Mouse (Mus musculus) liver, embryonic 15.5 days (tissue): Measurements from ENCODE around the gene Lrrc4c. TPM values are rescaled to one million over a fixed set of nuclear protein-coding genes. Genes with fewer than 3 reads are reported as not detected.

ENCODE experiments used
- ATAC-seq: fragments of 200-750 bp; cut with Nextera tagmentation; 2 replicates; pipeline ENCODE4 v1.8.0; 2017; ENCODE audit warnings: moderate number of reproducible peaks, mild to moderate bottlenecking, moderate library complexity; ENCODE audit not compliant: insufficient read depth
- H3K27ac ChIP-seq: fragments of 300-500 bp; sonication (generic); replicated peaks from 2 replicates; pipeline ENCODE4 v1.5.1; 2015; ENCODE audit warnings: mild to moderate bottlenecking, inconsistent platforms
- H3K27me3 ChIP-seq: fragments of 300-500 bp; sonication (generic); 2 replicates; pipeline ENCODE4 v1.6.1; 2015; ENCODE audit warnings: mild to moderate bottlenecking, inconsistent platforms
- H3K36me3 ChIP-seq: fragments of 300-500 bp; sonication (generic); replicated peaks from 2 replicates; pipeline ENCODE4 v1.6.1; 2015; ENCODE audit warnings: moderate library complexity, mild to moderate bottlenecking, inconsistent platforms
- H3K4me1 ChIP-seq: fragments of 300-500 bp; sonication (generic); replicated peaks from 2 replicates; pipeline ENCODE4 v1.6.1; 2015; ENCODE audit warnings: inconsistent platforms
- H3K4me2 ChIP-seq: fragments of 300-500 bp; sonication (generic); 2 replicates; pipeline ENCODE4 v1.6.1; 2015; ENCODE audit warnings: moderate library complexity, mild to moderate bottlenecking, inconsistent platforms
- H3K4me3 ChIP-seq: fragments of 300-500 bp; sonication (generic); replicated peaks from 2 replicates; pipeline ENCODE4 v1.5.1; 2015; ENCODE audit warnings: mild to moderate bottlenecking, inconsistent platforms
- H3K9ac ChIP-seq: fragments of 300-500 bp; sonication (generic); 2 replicates; pipeline ENCODE4 v1.6.1; 2015; ENCODE audit warnings: moderate library complexity, mild to moderate bottlenecking, inconsistent platforms
- H3K9me3 ChIP-seq: fragments of 300-500 bp; sonication (generic); replicated peaks from 2 replicates; pipeline ENCODE4 v1.6.1; 2016; ENCODE audit warnings: inconsistent platforms
- WGBS: fragments of 180-500 bp; shearing (Covaris S2); methylation state at CpG from one replicate; pipeline ENCODE4 v1.1.7; 2015; ENCODE audit warnings: mixed read lengths; ENCODE audit not compliant: insufficient replicate concordance; 5-methylcytosine and 5-hydroxymethylcytosine counted together
- polyA plus RNA-seq: library from polyadenylated mRNA; unstranded; fragments of >200 nt; fragmentation: Nextera tagmentation; extraction: Ambion mirVana; gene quantifications from 2 replicates; pipeline ENCODE4 v1.2.1, GENCODE M21; 2015

Gene Lrrc4c
- polyA plus RNA-seq, 1 experiment from 2014 or later, result 0.09 TPM

DNA sequence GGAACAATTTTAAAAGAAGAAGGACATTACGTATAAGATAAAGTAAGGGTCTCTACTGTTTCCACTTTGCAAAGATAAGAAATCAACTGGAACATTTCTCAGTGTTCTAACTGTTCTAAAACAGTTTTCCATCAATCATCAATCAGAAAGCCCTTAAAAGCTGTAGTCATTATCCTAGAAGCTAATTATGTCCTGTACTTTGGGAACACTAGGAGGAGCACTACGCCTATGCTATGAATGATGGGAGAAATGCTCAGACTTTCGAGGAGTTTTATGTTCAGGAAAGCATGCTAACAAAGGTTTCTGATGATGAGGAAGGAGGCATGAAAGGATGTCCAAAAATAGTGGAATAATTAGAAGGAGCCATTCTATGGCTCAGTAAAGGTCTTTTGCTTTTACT, 219.5 kb downstream of the Lrrc4c start:
- no peaks in the 10 kb centered on the region for H3K9me3 ChIP-seq
- H3K4me3 ChIP-seq, result no peak overlapping the region
- no peak for ATAC-seq
- no peaks in the 10 kb centered on the region for H3K4me1 ChIP-seq
- H3K4me2 ChIP-seq, result no peak overlapping the region
- no peak overlapping the region for H3K27ac ChIP-seq
- 57% methylated on average over 3 of the region's 3 CpGs for WGBS
- H3K36me3 ChIP-seq, result no peaks in the 10 kb centered on the region
- no peaks in the 10 kb centered on the region for H3K27me3 ChIP-seq
- no peak overlapping the region for H3K9ac ChIP-seq

DNA sequence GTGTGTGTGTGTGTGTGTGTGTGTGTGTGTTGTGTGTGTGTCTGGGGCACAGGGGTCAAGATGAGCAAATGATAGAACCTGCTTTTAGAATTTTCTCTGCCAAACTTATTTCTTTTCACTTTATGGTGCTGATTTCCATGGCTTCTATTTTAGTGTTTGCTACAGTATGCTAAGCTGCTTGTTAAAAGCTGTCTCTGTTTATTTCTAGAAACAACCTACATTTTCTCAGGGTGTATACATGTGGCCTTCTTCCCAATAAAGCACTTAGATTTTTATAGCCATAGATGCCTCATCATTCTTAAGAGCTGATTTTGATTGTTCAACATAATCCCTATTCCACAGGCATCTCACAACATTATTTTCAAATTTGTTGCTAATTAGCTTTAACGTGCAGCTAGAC, 229.2 kb downstream of the Lrrc4c start:
- WGBS, result 67% methylated on average over 1 of the region's 1 CpGs

DNA sequence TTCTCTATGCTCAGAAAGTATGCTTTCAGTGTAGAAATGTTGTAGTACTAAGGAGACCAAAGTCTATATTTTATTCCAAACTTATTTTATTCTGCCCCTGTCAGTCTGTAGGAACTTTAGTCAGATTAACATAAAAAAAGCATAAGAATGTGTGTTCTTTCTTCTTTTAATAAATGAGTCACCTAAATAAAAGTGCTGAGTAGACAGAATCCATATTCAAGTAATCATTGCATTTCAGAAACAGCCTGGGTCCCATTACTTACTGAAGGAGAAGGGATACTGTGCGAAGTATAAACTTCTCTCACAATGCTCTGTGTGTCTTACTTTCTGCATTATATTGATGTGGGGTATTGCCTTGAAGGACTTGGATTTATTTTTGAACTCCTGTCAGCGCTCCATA, 255.8 kb downstream of the Lrrc4c start:
- no peak for ATAC-seq
- no peak overlapping the region for H3K9ac ChIP-seq
- no peak overlapping the region for H3K27ac ChIP-seq
- WGBS, result 58% methylated on average over 2 of the region's 2 CpGs
- no peak overlapping the region for H3K4me3 ChIP-seq
- H3K4me2 ChIP-seq, result no peak overlapping the region
- H3K27me3 ChIP-seq, result no peaks in the 10 kb centered on the region
- H3K36me3 ChIP-seq, result no peaks in the 10 kb centered on the region
- no peaks in the 10 kb centered on the region for H3K4me1 ChIP-seq
- no peaks in the 10 kb centered on the region for H3K9me3 ChIP-seq

More for the DNA sequence above, 229.2 kb downstream of the Lrrc4c start:
- H3K27ac ChIP-seq, result no peak overlapping the region
- no peak overlapping the region for H3K4me3 ChIP-seq
- no peak overlapping the region for H3K4me2 ChIP-seq
- no peaks in the 10 kb centered on the region for H3K9me3 ChIP-seq
- no peak overlapping the region for H3K9ac ChIP-seq
- no peaks in the 10 kb centered on the region for H3K27me3 ChIP-seq
- no peaks in the 10 kb centered on the region for H3K36me3 ChIP-seq
- H3K4me1 ChIP-seq, result no peaks in the 10 kb centered on the region
- no peak for ATAC-seq

DNA sequence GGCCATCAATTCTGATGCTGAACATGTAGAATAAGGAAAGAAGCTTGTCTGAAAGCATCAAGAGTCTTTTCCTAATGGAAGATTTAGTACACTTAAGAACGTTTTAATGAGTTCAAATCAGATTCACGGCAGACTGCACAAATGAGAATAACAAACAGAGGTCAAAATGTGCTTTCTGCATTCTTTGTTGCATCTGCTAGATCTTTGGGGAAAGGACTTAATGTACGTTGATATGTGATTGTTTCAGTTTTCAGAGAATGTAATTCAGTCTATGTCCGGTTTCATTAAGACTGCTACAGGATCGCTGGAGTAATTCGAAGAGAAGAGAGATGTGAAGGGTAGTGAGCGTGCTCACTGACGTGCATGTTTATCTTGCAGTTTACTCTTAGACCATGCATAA, 259.7 kb downstream of the Lrrc4c start:
- Histone ChIP-seq H3K27ac (no peak overlapping the region), H3K9me3 (no peaks in the 10 kb centered on the region), H3K36me3 (no peaks in the 10 kb centered on the region), H3K4me3 (no peak overlapping the region), H3K4me2 (no peak overlapping the region), H3K9ac (no peak overlapping the region), H3K27me3 (no peaks in the 10 kb centered on the region), H3K4me1 (no peaks in the 10 kb centered on the region)
- ATAC-seq, result no peak
- 71% methylated on average over 8 of the region's 8 CpGs for WGBS

DNA sequence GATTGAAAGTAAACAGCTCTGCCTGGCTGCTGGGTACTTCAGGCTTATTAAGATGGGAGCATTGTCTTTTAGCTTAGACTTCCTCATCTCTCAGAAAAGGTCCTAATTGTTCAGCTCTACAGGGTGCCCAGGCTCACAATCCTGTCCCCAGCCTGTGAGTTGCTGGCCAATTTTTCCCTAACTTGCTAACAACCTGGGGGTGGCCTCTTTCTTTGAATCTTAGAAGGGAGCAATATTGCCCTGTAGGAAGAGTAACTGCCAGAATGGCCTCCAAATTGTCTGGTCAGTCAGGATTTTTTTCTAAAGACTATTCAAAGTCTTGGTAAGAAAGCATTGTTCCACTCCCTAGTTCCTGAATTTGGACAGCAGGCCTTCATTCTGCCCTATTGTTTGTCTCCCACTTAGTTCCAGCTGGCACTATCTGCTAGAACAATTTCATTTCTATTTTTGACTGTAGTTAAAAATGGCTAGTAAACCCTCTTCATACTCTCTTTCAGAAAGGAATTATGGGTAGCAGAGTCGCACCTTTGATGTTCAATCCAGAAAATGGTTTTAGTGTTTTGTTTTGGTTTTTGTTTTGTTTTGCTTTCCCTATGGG, 262.3 kb downstream of the Lrrc4c start:
- H3K9me3 ChIP-seq, result no peaks in the 10 kb centered on the region
- no peaks in the 10 kb centered on the region for H3K27me3 ChIP-seq
- H3K9ac ChIP-seq, result no peak overlapping the region
- no peaks in the 10 kb centered on the region for H3K36me3 ChIP-seq
- no peak for ATAC-seq
- H3K4me2 ChIP-seq, result no peak overlapping the region
- 73% methylated on average over 1 of the region's 1 CpGs for WGBS
- H3K4me1 ChIP-seq, result no peaks in the 10 kb centered on the region
- no peak overlapping the region for H3K4me3 ChIP-seq
- no peak overlapping the region for H3K27ac ChIP-seq

DNA sequence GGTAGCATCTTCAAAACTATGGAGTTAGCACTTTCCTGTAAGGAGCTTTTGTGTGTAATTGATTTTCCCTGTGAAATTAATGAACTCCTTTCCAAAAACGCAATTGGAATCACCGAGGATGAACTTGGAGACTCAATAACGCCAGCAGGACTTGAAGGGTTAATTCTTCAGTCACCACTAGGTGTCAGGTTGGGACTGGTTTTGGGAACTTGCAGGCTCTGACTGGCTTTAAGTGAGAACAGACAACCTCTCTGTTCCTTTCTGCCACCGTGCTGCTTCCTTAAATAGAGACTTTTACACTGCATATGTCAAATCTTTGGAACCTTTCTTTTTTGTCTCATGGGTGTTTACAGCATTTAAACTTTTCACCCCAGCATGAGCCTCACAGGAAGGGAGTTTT, 267.7 kb downstream of the Lrrc4c start:
- Histone ChIP-seq H3K4me2 (no peak overlapping the region), H3K4me3 (no peak overlapping the region), H3K27me3 (no peaks in the 10 kb centered on the region), H3K27ac (no peak overlapping the region), H3K9me3 (no peaks in the 10 kb centered on the region), H3K9ac (no peak overlapping the region), H3K4me1 (no peaks in the 10 kb centered on the region), H3K36me3 (no peaks in the 10 kb centered on the region)
- ATAC-seq, result no peak
- WGBS, result 8% methylated on average over 4 of the region's 4 CpGs

DNA sequence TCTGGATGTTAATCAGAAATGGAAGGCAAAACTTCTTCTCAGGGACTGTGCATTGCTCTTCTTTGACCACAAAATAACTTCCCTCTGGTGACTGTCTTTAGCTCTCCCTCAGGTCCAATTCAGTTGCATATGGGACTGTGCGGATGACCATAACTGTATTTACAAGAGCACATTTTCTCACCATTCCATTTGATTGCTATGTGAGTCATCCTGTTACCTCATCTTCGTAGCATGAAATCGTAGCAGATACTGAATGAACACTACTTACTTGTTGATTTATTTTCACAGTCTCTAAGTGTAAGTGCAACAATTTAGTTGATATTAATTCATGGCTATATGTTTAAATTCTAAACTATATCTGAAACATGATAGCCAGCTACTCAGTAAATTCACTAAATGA, 286.8 kb downstream of the Lrrc4c start:
- 59% methylated on average over 3 of the region's 3 CpGs for WGBS
- no peak overlapping the region for H3K4me3 ChIP-seq
- H3K9ac ChIP-seq, result no peak overlapping the region
- no peak for ATAC-seq
- H3K27me3 ChIP-seq, result no peaks in the 10 kb centered on the region
- no peaks in the 10 kb centered on the region for H3K36me3 ChIP-seq
- no peak overlapping the region for H3K4me2 ChIP-seq
- no peaks in the 10 kb centered on the region for H3K4me1 ChIP-seq
- H3K9me3 ChIP-seq, result no peaks in the 10 kb centered on the region
- H3K27ac ChIP-seq, result no peak overlapping the region

DNA sequence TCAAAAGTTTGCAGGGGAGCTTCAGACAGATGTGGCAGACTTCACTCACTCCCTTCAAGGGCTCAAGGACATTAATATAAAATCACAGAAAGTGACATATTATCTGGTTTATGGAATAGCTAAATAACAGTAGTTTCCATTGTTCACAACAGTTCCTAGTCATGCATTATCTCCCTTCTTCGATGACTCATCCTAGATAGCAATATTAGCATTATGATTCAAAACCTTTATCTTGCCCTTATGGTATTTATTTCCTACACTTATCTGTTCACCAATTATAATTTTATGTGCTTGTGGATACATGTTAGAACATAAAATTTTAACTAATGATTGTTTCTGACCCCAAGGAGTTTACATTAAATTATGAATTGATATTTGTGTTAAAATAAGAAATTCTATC, 296.2 kb downstream of the Lrrc4c start:
- H3K4me1 ChIP-seq, result no peaks in the 10 kb centered on the region
- H3K9me3 ChIP-seq, result no peaks in the 10 kb centered on the region
- H3K27ac ChIP-seq, result no peak overlapping the region
- no peak for ATAC-seq
- no peak overlapping the region for H3K4me2 ChIP-seq
- WGBS, result 50% methylated on average over 1 of the region's 1 CpGs
- no peaks in the 10 kb centered on the region for H3K27me3 ChIP-seq
- no peaks in the 10 kb centered on the region for H3K36me3 ChIP-seq
- no peak overlapping the region for H3K9ac ChIP-seq
- H3K4me3 ChIP-seq, result no peak overlapping the region

DNA sequence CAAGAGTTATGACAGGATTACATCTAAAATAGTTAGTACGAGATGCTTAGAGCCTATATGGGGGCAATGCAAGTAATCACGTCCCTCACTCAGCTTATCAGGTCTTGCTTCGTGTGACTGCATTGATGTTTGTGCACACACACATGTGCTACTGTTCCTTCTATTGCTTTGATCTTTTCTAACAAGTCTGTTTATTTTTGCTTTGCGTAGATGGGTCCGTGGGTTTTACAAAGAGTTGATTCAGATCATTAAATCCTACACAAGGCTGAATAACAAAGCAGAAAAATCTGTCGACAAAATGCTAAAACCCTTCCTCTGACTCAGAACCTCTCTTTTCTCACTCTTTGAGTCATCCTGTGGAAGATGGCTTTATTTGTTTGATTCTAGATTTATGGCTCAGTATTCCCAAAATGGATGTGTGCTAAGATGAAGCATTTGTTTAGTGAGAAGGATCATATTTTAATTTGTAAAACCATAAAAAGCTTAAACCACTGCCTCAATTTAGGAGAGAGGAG, 300.8 kb downstream of the Lrrc4c start:
- H3K9me3 ChIP-seq, result no peaks in the 10 kb centered on the region
- H3K27me3 ChIP-seq, result no peaks in the 10 kb centered on the region
- no peaks in the 10 kb centered on the region for H3K4me1 ChIP-seq
- H3K4me2 ChIP-seq, result no peak overlapping the region
- H3K36me3 ChIP-seq, result no peaks in the 10 kb centered on the region
- 63% methylated on average over 6 of the region's 6 CpGs for WGBS
- no peak overlapping the region for H3K4me3 ChIP-seq
- H3K9ac ChIP-seq, result no peak overlapping the region
- no peak overlapping the region for H3K27ac ChIP-seq
- ATAC-seq, result no peak

DNA sequence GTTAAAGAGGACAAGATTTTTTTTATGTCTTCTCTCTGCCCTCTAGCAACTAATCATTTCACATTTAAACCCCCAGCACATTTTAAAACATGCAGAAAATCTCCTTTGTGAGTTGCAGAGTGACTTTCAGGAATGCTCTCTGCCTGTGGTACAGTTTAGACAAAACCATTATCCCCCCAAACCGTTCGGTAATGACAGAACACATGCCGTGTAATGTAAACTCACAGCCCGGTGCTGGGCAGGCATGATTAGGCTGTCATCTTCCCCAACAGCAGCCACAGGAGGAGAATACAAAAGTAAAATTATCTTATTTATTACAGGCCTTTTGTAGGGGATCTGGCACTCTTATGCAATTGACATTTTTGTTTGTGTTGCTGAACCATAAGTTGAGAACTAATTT, 349.1 kb downstream of the Lrrc4c start:
- ATAC-seq, result no peak
- H3K9me3 ChIP-seq, result no peaks in the 10 kb centered on the region

DNA sequence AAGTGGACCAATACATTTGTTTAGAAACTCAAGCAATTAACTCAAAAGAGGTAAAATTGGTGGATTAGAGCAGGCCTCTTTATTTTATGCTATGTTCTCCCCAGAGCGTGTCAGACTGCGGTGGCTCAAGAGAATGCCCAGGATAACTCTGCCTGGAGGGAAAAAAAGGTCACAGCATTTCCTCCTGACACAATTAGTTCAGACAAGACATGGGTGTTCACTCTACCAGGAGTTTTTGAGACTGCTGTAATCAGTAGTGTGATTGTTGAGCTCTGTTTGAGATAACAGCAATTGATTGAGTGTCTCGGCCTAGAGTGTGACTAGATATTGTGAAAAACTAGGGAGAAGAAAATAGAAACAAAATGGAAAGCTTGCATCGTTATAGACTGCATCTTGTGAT, 363.8 kb downstream of the Lrrc4c start:
- Histone ChIP-seq H3K4me1 (no peaks in the 10 kb centered on the region), H3K27ac (no peak overlapping the region), H3K9me3 (no peaks in the 10 kb centered on the region), H3K4me2 (no peak overlapping the region), H3K27me3 (no peaks in the 10 kb centered on the region), H3K36me3 (no peaks in the 10 kb centered on the region), H3K9ac (no peak overlapping the region), H3K4me3 (no peak overlapping the region)
- no peak for ATAC-seq
- 68% methylated on average over 4 of the region's 4 CpGs for WGBS

More for the DNA sequence above, 349.1 kb downstream of the Lrrc4c start:
- H3K36me3 ChIP-seq, result no peaks in the 10 kb centered on the region
- H3K4me3 ChIP-seq, result no peak overlapping the region
- H3K27ac ChIP-seq, result no peak overlapping the region
- H3K4me2 ChIP-seq, result no peak overlapping the region
- 69% methylated on average over 4 of the region's 4 CpGs for WGBS
- no peak overlapping the region for H3K9ac ChIP-seq
- H3K27me3 ChIP-seq, result no peaks in the 10 kb centered on the region
- no peaks in the 10 kb centered on the region for H3K4me1 ChIP-seq

DNA sequence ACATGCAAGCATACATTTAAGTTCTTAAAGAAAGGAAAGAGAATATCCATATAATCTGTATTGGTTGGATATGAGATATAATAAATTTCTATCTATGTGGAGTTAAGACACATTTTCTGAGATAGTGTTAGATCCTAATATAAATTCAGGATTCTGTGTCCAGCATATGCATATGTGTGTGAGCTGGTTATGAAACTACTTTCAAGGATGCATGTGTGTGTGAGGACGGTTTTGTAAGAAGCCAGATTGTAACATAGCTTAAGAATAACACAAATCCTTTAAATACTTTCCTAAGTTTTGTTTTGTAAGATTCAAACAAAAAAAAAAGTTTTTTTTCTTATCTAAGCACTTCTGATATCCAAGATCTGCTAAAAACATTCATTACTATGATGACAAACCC, 367.4 kb downstream of the Lrrc4c start:
- Histone ChIP-seq H3K27ac (no peak overlapping the region), H3K27me3 (no peaks in the 10 kb centered on the region), H3K9ac (no peak overlapping the region), H3K4me3 (no peak overlapping the region), H3K4me1 (no peaks in the 10 kb centered on the region), H3K4me2 (no peak overlapping the region), H3K36me3 (no peaks in the 10 kb centered on the region), H3K9me3 (no peaks in the 10 kb centered on the region)
- 40% methylated on average over 1 of the region's 1 CpGs for WGBS
- no peak for ATAC-seq
